Mouse (Mus musculus) lung, embryonic 14.5 days (tissue): Measurements from ENCODE around the gene Mroh2a. TPM values are rescaled to one million over a fixed set of nuclear protein-coding genes. Genes with fewer than 3 reads are reported as not detected.
A peak's percentile ranks its signal among the peaks of the same experiment; 100 is the strongest.

Experiments used
- ATAC-seq: fragments of 200-750 bp; cut with Nextera tagmentation; 2 replicates; pipeline ENCODE4 v1.8.0; 2017; ENCODE audit warnings: mild to moderate bottlenecking, moderate TSS enrichment, moderate library complexity; ENCODE audit not compliant: insufficient read depth
- DNase-seq: peaks from one replicate; pipeline ENCODE4 v3.0.0-alpha.2; 2015
- H3K27ac ChIP-seq: fragments of 300-500 bp; sonication (generic); 2 replicates; pipeline ENCODE4 v1.5.1; 2014; ENCODE audit warnings: low read depth, mild to moderate bottlenecking, moderate library complexity
- H3K27me3 ChIP-seq: fragments of 300-500 bp; sonication (generic); 2 replicates; pipeline ENCODE4 v1.6.1; 2014; ENCODE audit warnings: low read length, control low read depth; ENCODE audit not compliant: insufficient read depth
- H3K36me3 ChIP-seq: fragments of 300-500 bp; sonication (generic); 2 replicates; pipeline ENCODE4 v1.6.1; 2014; ENCODE audit warnings: control low read depth; ENCODE audit not compliant: insufficient read depth
- H3K4me1 ChIP-seq: fragments of 300-500 bp; sonication (generic); 2 replicates; pipeline ENCODE4 v1.6.1; 2014; ENCODE audit warnings: antibody characterized with exemption, control low read depth; ENCODE audit not compliant: insufficient read depth
- H3K4me2 ChIP-seq: fragments of 300-500 bp; sonication (generic); 2 replicates; pipeline ENCODE4 v1.6.1; 2014; ENCODE audit warnings: mild to moderate bottlenecking
- H3K4me3 ChIP-seq: fragments of 300-500 bp; sonication (generic); 2 replicates; pipeline ENCODE4 v1.5.1; 2014; ENCODE audit warnings: low read depth, low read length
- H3K9ac ChIP-seq: fragments of 300-500 bp; sonication (generic); 2 replicates; pipeline ENCODE4 v1.6.1; 2014
- H3K9me3 ChIP-seq: fragments of 300-500 bp; sonication (generic); 2 replicates; pipeline ENCODE4 v1.6.1; 2016; ENCODE audit warnings: low read depth, low read length, control low read depth
- CTCF ChIP-seq: IDR thresholded peaks from 2 replicates; pipeline ENCODE4 v1.5.1; 2016; ENCODE audit warnings: antibody characterized with exemption, low read depth
- WGBS: fragments of 180-500 bp; shearing (Covaris S2); extraction: QIAGEN DNeasy Blood & Tissue Kit; methylation state at CpG from one replicate; pipeline ENCODE4 v1.1.7; 2014; 5-methylcytosine and 5-hydroxymethylcytosine counted together
- polyA plus RNA-seq: library from polyadenylated mRNA; unstranded; fragments of >200 nt; fragmentation: Nextera tagmentation; extraction: Ambion mirVana; gene quantifications from 2 replicates; pipeline ENCODE4 v1.2.1, GENCODE M21; 2014

Gene Mroh2a
- polyA plus RNA-seq, 1 experiment from 2014 or later = 2.1 TPM

GRCm38 (mm10) chr1:88289152-88289551, 62.4 kb downstream of the Mroh2a start:
- H3K4me2 ChIP-seq = no peak overlapping the region
- no peak for ATAC-seq
- H3K9me3 ChIP-seq = peaks cover 41% of the 10 kb centered on the region
- DNase-seq = no peak
- no peaks in the 10 kb centered on the region for H3K27me3 ChIP-seq
- H3K9ac ChIP-seq = no peak overlapping the region
- no peak for TF ChIP-seq CTCF
- WGBS = 43% methylated on average over 2 of the region's 2 CpGs
- no peak overlapping the region for H3K27ac ChIP-seq
- H3K36me3 ChIP-seq = no peaks in the 10 kb centered on the region
- H3K4me3 ChIP-seq = no peak overlapping the region
- no peaks in the 10 kb centered on the region for H3K4me1 ChIP-seq

DNA sequence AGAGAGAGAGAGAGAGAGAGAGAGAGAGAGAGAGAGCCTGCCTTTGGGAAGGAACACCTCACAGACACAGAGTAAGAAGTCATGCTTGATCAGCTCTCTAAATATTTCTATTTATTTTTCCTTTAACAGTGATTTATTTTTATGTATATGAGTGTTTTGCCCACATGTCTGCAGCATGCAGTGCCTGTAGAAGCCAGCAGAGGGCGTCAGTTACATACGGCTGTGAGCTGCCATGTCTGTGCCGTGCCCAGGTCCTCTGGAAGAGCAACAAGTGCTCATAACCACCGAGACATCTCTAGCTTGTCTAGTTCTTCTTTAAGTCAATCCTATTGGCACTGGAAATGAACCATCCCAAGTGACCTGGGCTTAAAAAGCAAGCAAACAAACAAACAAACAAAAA, 63.1 kb downstream of the Mroh2a start:
- Histone ChIP-seq H3K4me2 (no peak overlapping the region), H3K4me1 (no peaks in the 10 kb centered on the region), H3K4me3 (no peak overlapping the region), H3K27me3 (no peaks in the 10 kb centered on the region), H3K27ac (no peak overlapping the region), H3K9ac (no peak overlapping the region), H3K36me3 (no peaks in the 10 kb centered on the region), H3K9me3 (peaks cover 34% of the 10 kb centered on the region)
- DNase-seq (peak; percentile 81), ATAC-seq (no peak)
- peak; percentile 75 for TF ChIP-seq CTCF
- 35% methylated on average over 4 of the region's 4 CpGs for WGBS

DNA sequence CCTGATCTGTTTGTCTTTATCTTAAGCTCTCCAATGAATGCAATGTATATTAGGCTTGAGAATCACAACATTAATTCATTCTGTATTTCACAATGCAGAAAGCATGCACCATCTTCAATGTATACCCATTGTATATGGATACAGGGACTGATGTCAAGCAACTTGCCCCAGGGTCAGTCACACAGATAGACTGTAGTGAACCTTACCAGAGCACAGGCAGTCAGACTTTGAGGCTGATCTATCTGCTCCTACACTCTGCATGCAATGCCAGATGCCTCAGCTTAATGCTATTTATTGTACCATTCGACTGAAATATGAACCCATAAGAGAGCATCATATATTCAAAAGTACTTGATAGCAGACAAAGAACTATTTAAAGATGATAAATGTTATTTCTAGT, 63.7 kb downstream of the Mroh2a start:
- H3K36me3 ChIP-seq = no peaks in the 10 kb centered on the region
- no peaks in the 10 kb centered on the region for H3K27me3 ChIP-seq
- H3K9ac ChIP-seq = no peak overlapping the region
- H3K9me3 ChIP-seq = peaks cover 35% of the 10 kb centered on the region
- no peak overlapping the region for H3K4me2 ChIP-seq
- WGBS = 61% methylated on average over 1 of the region's 1 CpGs
- no peaks in the 10 kb centered on the region for H3K4me1 ChIP-seq
- no peak overlapping the region for H3K4me3 ChIP-seq
- ATAC-seq (no peak), DNase-seq (no peak)
- H3K27ac ChIP-seq = no peak overlapping the region
- no peak for TF ChIP-seq CTCF

- Histone ChIP-seq H3K4me3 (no peak overlapping the region), H3K4me2 (no peak overlapping the region), H3K9ac (no peak overlapping the region), H3K4me1 (no peaks in the 10 kb centered on the region), H3K36me3 (no peaks in the 10 kb centered on the region), H3K27me3 (no peaks in the 10 kb centered on the region), H3K9me3 (peaks cover 39% of the 10 kb centered on the region), H3K27ac (no peak overlapping the region)
- 60% methylated on average over 3 of the region's 3 CpGs for whole genome bisulfite sequencing
- TF ChIP-seq CTCF = no peak
- no peak for ATAC-seq
- DNase-seq = no peak
Observed at GRCm38 (mm10) chr1:88291409-88292005, 64.7 kb downstream of the Mroh2a start.

GRCm38 (mm10) chr1:88292057-88292456, 65.3 kb downstream of the Mroh2a start:
- TF ChIP-seq CTCF = no peak
- peaks cover 36% of the 10 kb centered on the region for H3K9me3 ChIP-seq
- H3K4me2 ChIP-seq = no peak overlapping the region
- no peaks in the 10 kb centered on the region for H3K4me1 ChIP-seq
- DNase-seq = no peak
- 54% methylated on average over 2 of the region's 2 CpGs for WGBS
- H3K9ac ChIP-seq = no peak overlapping the region
- H3K27ac ChIP-seq = no peak overlapping the region
- H3K27me3 ChIP-seq = no peaks in the 10 kb centered on the region
- H3K4me3 ChIP-seq = no peak overlapping the region
- ATAC-seq = no peak
- no peaks in the 10 kb centered on the region for H3K36me3 ChIP-seq

- Histone ChIP-seq H3K4me1 (no peaks in the 10 kb centered on the region), H3K4me2 (no peak overlapping the region), H3K4me3 (no peak overlapping the region), H3K27ac (no peak overlapping the region), H3K9me3 (peaks cover 32% of the 10 kb centered on the region; the same call in 1 of the 2 replicates), H3K9ac (no peak overlapping the region), H3K36me3 (no peaks in the 10 kb centered on the region), H3K27me3 (no peaks in the 10 kb centered on the region)
- DNase-seq (no peak), ATAC-seq (no peak)
- TF ChIP-seq CTCF = no peak
- 26% methylated on average over 1 of the region's 1 CpGs for WGBS
Observed at GRCm38 (mm10) chr1:88294650-88295049, 67.9 kb downstream of the Mroh2a start.

DNA sequence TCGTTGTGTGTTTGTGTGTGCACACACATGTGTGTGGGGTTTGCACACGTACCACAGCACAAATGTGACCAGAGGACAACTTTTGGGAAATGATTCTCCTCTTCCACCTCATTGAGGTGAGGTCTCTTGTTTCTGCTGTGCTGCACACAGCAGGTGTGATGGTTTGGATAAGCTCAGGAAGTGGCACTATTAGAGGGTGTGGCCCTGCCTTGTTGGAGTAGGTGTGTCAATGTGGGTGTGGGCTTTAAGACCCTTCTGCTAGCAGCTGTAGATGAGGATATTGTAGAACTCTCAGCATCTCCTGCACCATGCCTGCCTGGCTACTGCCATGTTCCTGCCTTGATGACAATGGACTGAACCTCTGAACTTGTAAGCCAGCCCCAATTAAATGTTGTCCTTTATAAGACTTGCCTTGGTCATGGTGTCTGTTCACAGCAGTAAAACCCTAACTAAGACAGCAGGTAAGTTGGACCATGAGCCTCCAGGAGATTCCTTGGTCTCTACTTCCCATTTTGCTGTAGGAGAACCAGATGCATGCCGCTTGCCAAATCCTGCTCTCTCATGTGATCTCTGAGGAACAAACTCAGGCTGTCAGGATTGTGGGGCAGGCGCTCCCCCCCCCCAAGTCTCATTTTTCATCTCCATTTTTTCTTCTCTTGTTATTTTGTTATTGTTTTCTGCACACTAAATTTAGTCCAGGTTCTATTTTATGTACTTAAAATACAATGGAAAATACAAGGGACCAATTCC, 69.6 kb downstream of the Mroh2a start:
- DNase-seq = no peak
- 69% methylated on average over 4 of the region's 4 CpGs for WGBS

More for the DNA sequence above, 69.6 kb downstream of the Mroh2a start:
- H3K4me1 ChIP-seq = no peaks in the 10 kb centered on the region
- no peaks in the 10 kb centered on the region for H3K27me3 ChIP-seq
- 0 out of 2 replicates have a peak, but pooled peaks have one; percentile 25 for ATAC-seq
- H3K9ac ChIP-seq = no peak overlapping the region
- H3K9me3 ChIP-seq = peaks cover 45% of the 10 kb centered on the region
- TF ChIP-seq CTCF = no peak
- no peak overlapping the region for H3K27ac ChIP-seq
- H3K4me3 ChIP-seq = no peak overlapping the region
- H3K4me2 ChIP-seq = no peak overlapping the region
- H3K36me3 ChIP-seq = no peaks in the 10 kb centered on the region
